Mouse (Mus musculus): ENCODE measurements around the gene Ddx19b. TPM values are rescaled to one million over a fixed set of nuclear protein-coding genes. Genes with fewer than 3 reads are reported as not detected.
A peak's percentile ranks its signal among the peaks of the same experiment; 100 is the strongest.
"Not testable (repeated sequence)": the region's sequence is repeated elsewhere in the genome, so short reads cannot be mapped to it uniquely, and the experiment has no call there.

Ddx19b gene
- total RNA-seq, 2 experiments from 2014 or later = 10.6 to 11.7 TPM

DNA sequence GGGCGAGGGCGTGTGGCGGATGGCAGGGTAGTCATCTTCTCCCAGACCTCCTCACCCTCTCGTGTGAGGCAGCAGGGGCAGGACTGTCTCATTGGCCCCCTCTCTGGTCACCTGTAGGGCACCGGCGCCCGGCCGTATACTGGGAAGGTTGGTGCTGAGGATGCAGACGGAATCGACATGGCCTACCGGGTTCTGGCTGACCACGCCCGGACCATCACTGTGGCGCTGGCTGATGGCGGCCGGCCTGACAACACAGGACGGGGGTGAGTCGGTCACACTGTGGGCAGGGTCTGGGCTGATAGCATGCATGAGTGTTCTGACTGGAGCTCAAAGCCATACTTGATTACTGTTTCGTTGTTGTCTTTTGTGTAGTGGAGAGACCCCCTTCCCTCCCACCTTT lies 11.0 kb upstream of the Ddx19b start:
- no peak for DNase-seq
- intact Hi-C loops (cut with DNase I) = no loop called here

DNA sequence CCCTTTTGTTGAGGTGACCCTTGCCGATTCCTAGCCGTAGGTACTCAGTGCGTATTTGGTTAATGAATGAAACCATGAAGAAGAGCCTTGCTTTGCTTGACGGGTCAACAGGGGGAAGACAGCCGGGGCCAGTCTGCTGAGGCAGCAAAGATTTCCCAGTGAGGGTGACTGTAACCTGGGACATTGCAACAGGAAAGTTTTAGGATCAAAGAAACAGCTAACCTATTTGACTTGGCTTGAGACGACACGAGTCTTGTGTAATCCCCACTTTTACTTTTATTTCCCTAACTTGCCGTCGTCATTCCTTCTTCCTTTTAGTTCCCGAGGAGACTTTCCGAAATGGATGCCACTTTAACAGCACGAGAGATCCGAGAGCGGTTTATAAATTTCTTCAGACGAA lies 5.0 kb upstream of the Ddx19b start:
- intact Hi-C loops (cut with DNase I) = no loop called here
- DNase-seq = no peak

- intact Hi-C loops (cut with DNase I) = no loop called here
- DNase-seq = peak in 1 of 2 experiments; percentile 27
Observed at GRCm38 (mm10) chr8:111034276-111034675, 2.7 kb upstream of the Ddx19b start.

GRCm38 (mm10) chr8:111033482-111034215 lies 2.1 kb upstream of the Ddx19b start:
- intact Hi-C loops (cut with DNase I) = no loop called here

GRCm38 (mm10) chr8:111032916-111033315 lies 1.4 kb upstream of the Ddx19b start, which contains the start of gene Aars:
Aars (plus strand) TSS chr8:111033144.
- no peak for DNase-seq
- intact Hi-C loops (cut with DNase I) = no loop called here

More at GRCm38 (mm10) chr8:111033482-111034215, 2.1 kb upstream of the Ddx19b start:
- DNase-seq = peak; percentile 94 to 97

DNA sequence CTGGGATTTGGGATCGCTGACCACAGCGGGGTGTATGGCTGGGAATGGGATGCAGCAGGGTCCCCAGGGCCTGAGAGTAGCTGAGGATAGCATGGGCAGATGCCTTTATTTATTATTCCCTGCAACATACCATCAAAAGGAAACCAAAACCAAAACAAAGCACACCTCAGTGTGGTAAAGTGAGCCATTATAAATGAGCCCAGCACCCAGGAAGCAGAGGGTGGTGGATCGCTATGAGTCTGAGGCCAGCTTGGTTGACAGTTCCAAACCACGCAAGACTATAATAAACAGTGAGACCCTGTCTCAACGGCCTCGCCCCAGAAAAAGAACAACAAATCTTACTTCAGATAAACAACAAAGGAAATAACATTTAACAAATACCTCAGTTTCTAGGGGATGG lies 1.5 kb downstream of the Ddx19b start:
- no peak for DNase-seq
- intact Hi-C loops (cut with DNase I) = no loop called here

DNA sequence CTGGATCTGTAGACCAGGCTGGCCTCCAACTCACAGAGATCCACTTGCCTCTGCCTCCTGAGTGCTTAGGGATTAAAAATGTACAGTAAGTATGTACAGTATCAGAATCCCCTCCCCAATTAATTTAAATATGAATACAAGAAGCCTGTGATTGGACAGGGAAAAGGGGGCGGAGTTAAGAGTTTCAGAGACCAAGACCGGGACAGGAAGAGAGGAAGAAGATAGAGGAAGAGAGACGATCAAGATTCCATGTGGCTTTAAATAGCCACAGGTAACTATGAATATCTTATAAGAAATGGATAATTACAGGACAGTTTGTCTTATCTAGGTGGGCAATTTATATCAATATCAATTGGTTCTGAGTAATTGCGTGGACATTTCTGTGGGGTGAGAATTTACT lies 2.0 kb downstream of the Ddx19b start:
- no peak for DNase-seq
- intact Hi-C loops (cut with DNase I) = no loop called here

GRCm38 (mm10) chr8:111027391-111027937 lies 4.1 kb downstream of the Ddx19b start:
- intact Hi-C loops (cut with DNase I) = no loop called here

GRCm38 (mm10) chr8:111026609-111027008 lies 4.9 kb downstream of the Ddx19b start:
- DNase-seq; intact Hi-C loops (cut with DNase I): not testable (repeated sequence)

More at GRCm38 (mm10) chr8:111027391-111027937, 4.1 kb downstream of the Ddx19b start:
- DNase-seq = peak; percentile 80 to 87

- DNase-seq = not testable (repeated sequence)
- intact Hi-C loops (cut with DNase I) = loop anchor here (2.0 kb wide), 1 partner anchor 32 kb away; no protein-coding TSS in a partner anchor
Observed at GRCm38 (mm10) chr8:111010230-111010991, 21.1 kb downstream of the Ddx19b start.

- DNase-seq = peak; percentile 86 to 90
- intact Hi-C loops (cut with DNase I) = no loop called here
Observed at GRCm38 (mm10) chr8:110997547-110998531, 33.7 kb downstream of the Ddx19b start, which contains the start of gene Ddx19a. Ddx19a (minus strand) TSS chr8:110997800.

DNA sequence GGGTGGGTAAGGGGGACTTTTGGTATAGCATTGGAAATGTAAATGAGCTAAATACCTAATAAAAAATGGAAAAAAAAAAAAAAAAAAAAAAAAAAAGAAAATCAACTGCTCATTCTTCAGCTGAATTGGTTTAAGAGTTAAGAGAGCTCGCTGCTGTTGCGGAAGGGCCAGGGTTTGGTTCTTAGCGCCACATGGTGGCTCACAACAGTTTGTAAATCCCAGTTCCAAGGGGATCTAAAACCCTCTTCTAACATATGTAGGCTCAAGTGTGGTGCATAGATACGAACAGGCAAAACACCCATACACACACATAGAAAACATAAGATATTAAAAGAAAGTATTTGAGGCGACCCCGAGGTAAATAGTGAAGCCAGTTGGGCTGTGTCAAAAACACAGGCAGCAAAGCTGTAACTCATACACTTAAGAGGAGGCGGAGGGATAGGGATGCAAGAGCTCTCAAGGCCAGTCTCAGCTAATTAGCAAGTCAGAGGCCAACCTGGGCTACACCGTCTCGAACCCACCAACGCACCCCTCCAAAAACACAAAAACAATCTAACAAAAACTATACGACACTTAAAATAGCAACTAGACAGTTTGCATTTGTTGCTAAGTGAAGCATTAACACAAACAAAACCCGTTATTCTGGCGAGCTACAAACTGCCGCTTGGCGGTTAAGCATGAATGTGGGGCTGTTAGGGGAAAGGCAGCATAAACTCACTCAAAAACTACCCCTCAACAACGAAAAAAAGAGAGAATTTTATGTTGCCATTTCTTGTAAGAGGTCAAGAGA lies 34.7 kb downstream of the Ddx19b start:
- intact Hi-C loops (cut with DNase I) = no loop called here

GRCm38 (mm10) chr8:110990017-110990416 lies 41.5 kb downstream of the Ddx19b start:
- peak in 1 of 2 experiments; percentile 16 for DNase-seq
- intact Hi-C loops (cut with DNase I) = no loop called here

More for the DNA sequence above, 34.7 kb downstream of the Ddx19b start:
- DNase-seq = no peak

- DNase-seq = no peak
- intact Hi-C loops (cut with DNase I) = no loop called here
Observed at GRCm38 (mm10) chr8:110987805-110988744, 43.5 kb downstream of the Ddx19b start.

DNA sequence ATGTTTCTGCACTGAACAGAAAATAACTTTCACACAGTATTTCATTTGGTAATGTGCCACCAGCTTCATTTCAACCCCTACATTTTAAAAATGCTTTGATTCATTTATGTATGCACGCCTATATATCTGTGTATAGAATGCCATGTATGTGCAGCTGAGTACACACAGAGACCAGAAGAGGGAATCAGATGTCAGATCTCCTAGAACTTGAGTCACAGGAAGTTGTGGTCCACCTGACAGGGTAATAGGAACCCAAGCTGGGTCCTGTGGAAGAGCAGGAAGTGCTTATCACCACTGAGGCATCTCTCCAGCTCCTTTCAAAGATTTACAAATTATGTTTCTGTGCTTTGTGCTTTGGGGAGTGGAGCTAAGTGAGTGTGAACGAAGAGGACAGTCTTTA lies 50.2 kb downstream of the Ddx19b start:
- no peak for DNase-seq

DNA sequence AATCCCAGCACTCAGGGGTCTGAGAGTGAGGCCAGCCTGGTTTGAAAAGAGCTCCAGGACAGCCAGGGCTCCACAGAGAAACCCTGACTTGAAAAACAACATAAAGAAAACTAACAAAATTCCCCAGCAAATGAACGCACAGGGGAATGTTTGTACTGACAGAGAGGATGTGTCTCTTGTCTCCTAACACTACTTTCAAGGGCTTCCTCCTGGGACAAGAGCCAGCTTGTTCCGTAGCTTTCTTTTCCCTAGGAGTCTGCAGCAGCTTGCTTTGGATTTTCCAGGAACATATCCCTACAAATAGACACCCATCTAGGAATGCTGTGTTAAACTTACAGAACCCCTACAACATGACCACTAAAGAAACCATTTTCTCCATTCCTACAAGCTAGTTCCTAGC lies 53.6 kb downstream of the Ddx19b start:
- intact Hi-C loops (cut with DNase I) = loop anchor here (2.0 kb wide), 1 partner anchor 33 kb away; no protein-coding TSS in a partner anchor
- DNase-seq = not testable (repeated sequence)

More for the DNA sequence above, 50.2 kb downstream of the Ddx19b start:
- intact Hi-C loops (cut with DNase I) = loop anchor here (5.0 kb wide), 1 partner anchor 119 kb away; no protein-coding TSS in a partner anchor

DNA sequence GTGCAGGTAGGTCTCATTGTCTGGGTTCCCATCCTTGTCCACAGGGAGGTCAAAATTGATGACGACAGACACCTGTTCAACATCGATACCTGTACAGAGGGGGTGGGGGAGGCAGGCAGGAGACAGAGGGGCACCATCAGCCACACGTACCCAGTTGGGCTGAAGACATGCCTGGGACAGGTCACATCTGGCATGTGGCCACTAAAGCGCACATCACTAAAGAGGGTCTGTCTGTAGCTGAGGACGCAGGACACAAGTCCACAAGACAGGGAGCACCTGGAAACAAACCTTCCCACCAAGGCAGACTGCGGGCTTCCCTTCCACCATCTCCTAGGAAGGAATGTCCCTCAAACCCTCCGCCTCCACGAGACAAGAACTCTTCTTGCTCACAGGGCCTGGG lies 55.0 kb downstream of the Ddx19b start:
- DNase-seq; intact Hi-C loops (cut with DNase I): not testable (repeated sequence)
